Mouse (Mus musculus) spleen, adult 2 months (tissue): ENCODE measurements at regions not wholly inside any gene's neighbourhood (a gene's known extent, or its start where the extent isn't known, plus 50 kb on each side); places are given as distances from the start of the nearest gene placed in this dataset.

Source experiments
- CTCF ChIP-seq: fragments of 200-500 bp; IDR thresholded peaks from 2 replicates; pipeline ENCODE4 v1.5.1; 2011; ENCODE audit warnings: mild to moderate bottlenecking, inconsistent platforms; ENCODE audit not compliant: insufficient read depth, insufficient read length, insufficient replicate concordance; ENCODE audit errors: extremely low read depth
- POLR2A ChIP-seq: fragments of 200-500 bp; IDR thresholded peaks from 2 replicates; pipeline ENCODE4 v1.6.1; 2011; ENCODE audit warnings: low read depth, low read length, inconsistent platforms

GRCm38 (mm10) chr2:128407076-128407475 is 183.9 kb upstream of the Spdye4c start:
- TF ChIP-seq POLR2A (no peak), CTCF (no peak)
